Mouse (Mus musculus): ENCODE data around the gene Hsf2bp. TPM values are rescaled to one million over a fixed set of nuclear protein-coding genes. Genes with fewer than 3 reads are reported as not detected.

The Hsf2bp gene
- polyA plus RNA-seq, 1 experiment from 2014 or later = 0.69 TPM

Other genes starting within 250 kb of the Hsf2bp start
- gene Sik1, start 180.5 kb downstream of the Hsf2bp start, polyA plus RNA-seq (2014; fragmentation: Nextera tagmentation; extraction: Ambion mirVana) = 18.3 and 19.7 TPM in 2 replicates
- 49.1 and 50.9 TPM in 2 replicates for gene Rrp1b, start 249 bp downstream of the Hsf2bp start, polyA plus RNA-seq (2014; fragmentation: Nextera tagmentation; extraction: Ambion mirVana)
- 19.1 and 19.8 TPM in 2 replicates for gene Notch3, start 130.5 kb upstream of the Hsf2bp start, polyA plus RNA-seq (2014; fragmentation: Nextera tagmentation; extraction: Ambion mirVana)
- not detected in 2 replicates for gene Ephx3, start 153.2 kb upstream of the Hsf2bp start, polyA plus RNA-seq (2014; fragmentation: Nextera tagmentation; extraction: Ambion mirVana)
- gene Brd4, start 248.4 kb upstream of the Hsf2bp start, polyA plus RNA-seq (2014; fragmentation: Nextera tagmentation; extraction: Ambion mirVana) = 114 and 115 TPM in 2 replicates

Measured in neural tube, embryonic 11.5 days (tissue).